Mouse (Mus musculus) induced T-regulatory cell, adult 2 months (primary cell): ENCODE results near the gene Rab43.

Experiments used
- DNase-seq: peaks from one replicate; pipeline ENCODE4 v3.0.0-alpha.2; 2012; ENCODE audit warnings: low read depth

Rab43 gene

DNA sequence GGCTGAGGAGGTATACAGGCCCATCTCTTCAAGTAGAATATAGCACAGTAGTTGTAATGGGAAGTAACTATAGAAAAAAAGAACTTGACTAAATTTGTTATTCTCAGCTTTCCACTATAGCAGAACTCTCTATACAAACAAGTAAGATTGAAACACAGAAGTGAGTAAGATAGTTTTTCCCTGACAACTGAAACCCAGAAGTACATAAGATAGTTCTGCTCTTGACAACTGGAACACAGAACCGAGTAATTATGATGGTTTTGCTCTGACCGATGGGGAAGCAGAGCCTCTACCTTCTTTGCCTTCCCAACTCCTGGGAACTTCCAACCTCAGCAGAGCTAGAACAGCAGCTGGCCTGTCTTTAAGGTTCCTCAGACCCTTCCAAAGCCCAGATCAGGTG, 2.8 kb downstream of the Rab43 start:
- DNase-seq = no peak

DNA sequence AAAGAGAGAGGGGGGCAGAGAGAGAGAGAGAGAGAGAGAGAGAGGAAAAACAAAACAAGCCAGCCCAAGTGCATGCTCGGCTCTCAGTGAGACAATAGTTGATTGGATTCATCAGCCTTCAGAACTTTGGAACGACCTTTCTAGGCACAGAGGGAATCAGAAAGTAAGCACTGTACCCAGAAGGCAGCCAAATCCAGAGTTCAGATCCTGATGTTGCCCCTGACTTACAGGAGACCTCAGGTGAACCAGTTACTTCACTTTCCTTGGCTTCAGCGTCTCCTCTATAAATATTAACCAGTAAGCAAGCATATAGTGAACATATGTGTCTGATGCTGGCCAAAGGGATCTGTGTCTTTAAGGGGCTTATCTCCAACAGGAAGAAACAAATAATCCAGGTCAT, 3.4 kb downstream of the Rab43 start:
- no peak for DNase-seq

DNA sequence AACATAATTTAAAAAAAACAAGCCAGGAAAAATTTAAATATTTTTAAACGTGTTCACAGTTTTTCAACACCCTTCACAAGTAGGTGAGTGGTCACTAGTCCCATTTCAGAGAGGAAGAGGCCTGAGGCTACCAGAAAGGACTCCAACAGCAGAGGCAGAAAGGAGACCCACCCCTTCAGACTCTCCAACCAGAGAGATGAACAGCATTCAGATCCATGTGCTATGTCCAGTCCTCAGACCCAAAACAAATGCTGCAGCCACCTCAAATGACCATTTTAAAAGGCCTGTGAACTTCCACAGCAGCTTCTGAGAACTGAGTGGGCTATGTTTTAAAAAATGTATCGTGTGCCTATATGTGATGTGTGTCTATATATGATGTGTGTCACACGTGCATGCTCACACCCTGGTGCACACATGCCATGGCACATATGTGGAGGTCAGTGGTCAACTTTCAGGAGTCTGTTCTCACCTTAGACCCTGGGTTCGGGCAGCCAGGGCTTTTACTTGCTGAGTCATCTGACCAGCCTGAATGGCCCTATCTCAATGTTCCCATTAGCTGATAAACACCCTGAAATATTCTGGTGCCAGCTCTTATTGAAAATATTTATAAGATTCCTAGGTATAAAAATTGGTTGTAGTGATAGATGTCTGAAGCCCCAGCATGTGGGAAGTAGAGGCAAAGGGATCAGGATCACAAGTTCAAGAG, 4.1 kb downstream of the Rab43 start:
- DNase-seq = no peak

DNA sequence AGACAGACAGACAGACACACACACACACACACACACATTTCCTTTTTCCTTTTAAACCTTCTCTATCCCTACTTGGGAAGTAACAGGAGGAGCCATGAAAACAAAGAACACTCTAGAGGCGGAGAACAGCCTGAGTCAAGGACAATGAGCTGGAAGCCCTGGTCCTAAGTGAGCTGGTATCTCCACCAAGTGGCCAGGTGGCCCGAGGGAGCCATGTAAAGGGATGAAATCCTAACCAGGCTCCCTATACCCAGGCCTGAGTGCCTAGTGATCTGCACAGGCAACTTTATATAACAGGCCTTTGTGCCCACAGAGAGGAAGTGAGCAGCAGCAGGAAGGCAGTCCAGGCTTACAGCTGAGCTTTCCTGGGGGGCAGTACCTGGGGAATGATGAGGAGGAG, 5.1 kb downstream of the Rab43 start:
- DNase-seq = no peak

DNA sequence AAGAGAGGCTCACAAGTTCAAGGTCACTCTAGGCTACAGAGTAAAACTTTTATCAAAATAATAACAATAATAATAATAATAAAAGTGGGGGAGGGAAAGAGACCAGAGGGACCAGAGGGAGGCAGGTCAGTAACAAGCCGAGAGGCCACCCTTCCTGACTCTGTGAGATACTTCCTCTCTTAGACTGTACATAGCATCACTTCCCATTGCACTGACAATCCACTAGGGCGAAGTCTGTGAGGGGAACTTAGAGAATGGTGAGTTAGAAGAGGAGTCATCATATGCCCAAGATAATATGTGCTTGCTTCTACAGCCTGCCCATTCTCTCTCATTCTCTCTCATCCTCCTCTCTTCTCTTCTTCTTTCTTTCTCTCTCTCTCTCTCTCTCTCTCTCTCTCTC, 5.9 kb downstream of the Rab43 start:
- DNase-seq = peak; percentile 31

DNA sequence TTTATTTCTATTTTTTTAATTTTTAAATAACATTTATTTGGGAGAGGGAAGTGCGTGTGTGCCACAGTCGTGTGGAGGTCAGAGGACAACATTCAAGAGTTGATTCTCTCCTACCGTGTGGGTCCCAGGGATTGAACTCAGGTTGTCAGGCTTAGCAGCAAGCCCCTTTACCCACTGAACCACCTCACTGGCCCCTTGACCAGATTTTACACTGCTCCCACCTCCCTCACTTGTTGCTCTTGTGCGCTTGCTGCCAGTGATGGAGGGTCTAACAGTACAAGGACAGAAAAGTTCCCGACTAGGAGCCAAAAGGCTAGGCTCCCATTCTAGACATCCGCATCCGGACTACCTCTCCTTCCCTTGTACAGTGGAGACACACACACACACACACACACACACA, 6.5 kb downstream of the Rab43 start:
- DNase-seq = no peak

DNA sequence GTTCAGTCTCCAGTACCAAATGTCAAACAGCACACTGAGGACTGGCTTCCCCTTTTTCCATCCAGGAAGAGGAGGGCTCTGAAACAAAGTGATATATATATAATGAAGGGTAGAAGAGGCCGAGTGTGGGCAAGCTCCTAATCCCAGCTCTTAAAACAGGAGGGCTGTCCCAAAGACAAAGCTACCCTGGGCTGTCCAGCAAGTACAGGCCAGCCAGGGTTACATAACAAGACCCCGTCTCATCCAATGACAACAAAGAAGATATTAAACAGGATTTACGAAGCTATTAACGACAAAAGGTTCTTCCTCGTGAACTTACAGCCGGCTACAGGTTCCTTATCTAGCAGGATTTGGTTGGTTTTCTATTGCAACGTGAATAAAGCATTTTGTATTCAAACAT, 7.1 kb downstream of the Rab43 start:
- DNase-seq = no peak

DNA sequence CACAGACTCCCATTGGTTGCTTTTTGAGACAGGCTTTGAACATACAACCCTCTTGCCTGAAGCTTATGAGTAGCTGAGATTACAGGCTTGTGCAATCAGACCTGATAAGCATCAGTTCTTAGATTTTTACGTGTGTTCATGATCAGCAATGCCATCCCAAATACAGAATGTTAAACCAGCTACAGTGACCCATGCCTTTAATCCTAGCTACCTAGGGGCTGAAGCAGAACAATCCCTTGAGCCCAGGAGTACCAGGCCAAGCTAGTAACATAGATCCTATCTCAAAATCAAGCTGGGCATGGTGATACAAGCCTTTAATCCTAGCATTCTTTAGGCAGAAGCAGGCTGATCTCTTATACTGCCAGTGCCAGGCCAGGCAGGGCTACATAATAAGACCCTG, 7.9 kb downstream of the Rab43 start:
- no peak for DNase-seq

DNA sequence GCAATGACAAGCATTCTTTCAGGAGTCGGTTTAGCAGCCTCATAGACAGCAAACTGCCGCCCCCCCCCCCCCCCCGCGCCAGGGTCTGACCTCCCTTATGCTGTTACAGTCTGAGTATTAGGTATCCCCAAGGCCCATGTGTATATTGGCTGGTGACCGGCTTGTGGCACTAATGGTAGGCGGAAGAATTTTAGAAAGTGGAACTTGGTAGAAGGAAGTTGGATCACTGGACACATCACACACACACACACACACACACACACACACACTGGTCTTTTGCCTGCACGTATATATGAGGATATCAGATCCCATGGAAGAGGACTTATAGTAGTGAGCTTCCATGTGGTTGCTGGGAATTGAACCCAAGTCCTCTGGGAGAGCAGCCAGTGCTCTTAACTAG, 9.5 kb downstream of the Rab43 start:
- no peak for DNase-seq

DNA sequence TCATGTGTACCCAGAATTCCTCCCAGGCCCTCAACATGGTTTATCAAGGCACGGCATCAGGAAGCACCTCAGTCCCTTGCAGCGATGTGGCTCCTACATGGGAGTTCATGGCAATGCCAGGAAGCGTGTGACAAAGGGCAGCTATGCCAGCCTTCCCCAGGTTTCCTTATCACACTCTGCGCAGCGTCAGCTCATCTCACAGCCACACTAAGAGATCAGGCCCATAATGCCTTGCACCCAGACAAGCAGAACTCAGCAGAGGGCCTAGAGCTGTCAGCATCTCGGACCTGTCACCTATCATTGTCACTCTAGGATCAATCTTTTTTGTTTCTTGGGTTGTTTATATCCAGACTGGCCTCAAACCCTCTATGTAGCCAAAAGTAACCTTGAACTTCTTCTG, 12.4 kb downstream of the Rab43 start:
- DNase-seq = no peak

DNA sequence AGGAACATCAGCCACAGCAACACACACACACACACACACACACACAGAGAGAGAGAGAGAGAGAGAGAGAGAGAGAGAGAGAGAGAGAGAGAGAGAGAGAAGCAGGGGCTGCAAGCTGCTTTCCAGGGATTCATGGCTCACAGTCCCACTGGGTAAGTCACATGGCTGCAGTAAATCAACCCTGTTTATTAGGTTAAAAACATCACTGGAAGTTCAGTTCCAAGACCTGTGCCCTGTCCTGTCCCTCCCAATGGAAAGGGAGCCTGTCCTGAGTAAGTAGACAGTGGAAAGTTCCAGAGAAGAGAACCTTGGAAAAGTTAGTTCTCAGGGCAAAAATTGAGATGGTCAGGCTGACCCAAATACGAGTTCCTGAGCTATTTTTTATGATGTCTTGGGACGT, 14.6 kb downstream of the Rab43 start:
- DNase-seq = no peak

DNA sequence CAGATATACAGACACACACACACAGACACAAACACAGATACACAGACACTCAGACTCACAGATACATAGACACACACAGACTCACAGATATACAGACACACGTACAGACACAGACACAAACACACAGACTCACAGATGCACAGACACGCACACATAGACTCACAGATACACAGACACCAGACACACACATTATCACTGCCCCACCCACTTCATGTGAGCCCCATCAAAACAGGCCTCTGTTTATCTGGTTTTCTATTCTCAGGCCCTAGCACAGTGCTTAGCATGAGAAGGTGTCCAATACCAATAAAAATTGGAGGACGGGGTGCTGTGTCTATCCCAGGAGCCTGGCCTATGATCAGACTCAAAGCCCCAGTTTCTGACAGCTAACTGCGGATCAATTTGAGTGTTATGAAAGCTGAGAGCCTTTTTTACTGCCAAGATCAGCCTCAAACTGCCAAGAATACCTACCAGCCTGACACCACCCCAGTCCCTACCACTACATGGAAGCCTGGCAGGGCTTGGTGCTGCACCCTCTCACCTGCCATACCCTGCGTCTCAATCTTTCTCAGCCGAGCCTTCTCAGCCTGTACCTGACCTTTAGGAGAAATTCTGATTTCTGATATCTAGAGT, 15.6 kb downstream of the Rab43 start:
- no peak for DNase-seq

DNA sequence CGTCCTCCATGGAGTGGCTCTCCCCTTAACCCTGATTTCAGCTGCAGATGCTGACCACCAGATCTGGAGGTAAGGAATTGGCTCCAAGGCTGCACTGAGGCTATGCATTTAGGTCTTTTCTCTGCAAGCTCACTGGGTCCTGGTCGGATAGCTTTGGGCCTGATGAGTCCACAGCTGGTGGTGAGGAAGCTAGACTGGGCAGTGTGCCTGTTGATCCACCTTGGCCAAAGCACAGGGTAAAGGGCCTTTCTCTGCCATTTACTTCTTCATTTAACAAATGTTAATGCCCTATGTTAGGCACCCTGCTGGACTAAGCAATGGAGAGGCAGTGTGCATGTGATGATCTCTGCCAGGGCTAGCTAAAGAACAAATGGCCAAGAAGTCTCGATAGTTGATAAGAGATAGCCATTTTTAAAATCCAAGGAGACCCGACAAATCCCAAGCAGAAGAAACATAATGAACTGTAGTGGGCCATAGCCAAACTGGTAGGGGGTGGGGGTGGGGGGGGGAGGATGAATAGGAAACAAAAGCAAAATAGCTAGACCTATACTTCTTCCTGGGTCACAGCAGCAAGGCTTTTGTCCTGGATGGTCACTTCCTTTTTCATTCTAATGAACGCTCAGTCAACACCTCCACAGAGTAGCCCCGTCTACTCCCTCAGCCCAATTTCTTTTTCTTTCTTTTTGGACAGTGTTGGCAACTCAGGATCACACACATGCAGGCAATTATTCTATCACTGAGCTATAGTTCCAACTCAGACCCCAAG, 16.4 kb downstream of the Rab43 start:
- no peak for DNase-seq

DNA sequence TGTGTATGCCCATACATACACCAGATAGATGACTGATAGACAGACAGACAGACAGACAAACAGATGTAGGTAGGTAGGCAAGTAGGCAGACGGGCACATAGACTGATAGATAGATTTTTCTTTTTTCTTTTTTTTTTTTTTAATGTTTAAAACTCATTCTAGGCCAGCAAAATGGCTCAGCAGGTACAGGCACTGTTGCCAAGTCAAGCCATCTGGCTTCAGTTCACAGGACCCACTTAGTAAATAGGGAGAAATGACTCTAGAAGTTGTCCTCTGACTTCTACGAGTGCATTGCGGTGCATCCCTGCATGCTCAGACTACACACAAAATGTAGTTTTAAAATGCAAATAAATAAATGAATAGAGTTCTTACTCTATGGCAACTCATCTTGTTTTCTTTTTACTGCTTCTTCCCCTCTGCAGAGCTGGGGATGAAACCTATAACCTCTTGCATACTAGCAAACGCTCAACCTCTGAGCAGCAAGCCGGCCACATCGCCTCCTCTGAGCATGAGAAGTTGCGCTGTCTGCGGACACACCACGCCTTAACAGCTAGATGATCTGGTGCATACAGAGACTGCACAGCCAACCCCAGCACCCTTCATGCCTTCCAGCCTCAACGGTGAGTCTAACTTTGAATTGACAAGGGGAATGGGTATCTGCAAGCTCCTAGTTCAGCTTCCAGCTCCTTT, 18.0 kb downstream of the Rab43 start:
- DNase-seq = no peak

DNA sequence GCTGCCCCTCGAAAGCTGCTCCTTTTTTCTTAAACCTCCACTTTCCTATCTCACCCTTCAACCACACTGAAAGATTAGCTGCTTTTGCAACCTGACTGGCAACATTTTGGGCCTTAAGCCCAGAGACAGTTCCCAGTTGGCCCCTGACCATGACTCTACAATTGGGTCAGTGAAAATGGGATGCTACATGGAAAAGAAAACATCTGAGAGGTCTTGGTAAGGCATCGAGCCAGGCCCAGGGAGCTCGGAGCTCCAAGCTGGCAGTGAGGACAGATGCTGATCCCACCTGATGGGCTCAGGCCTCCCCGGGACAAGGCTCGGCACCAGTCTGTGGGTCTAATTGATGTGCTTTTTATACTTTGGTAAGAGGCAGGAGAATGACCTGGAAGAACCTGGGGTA, 20.1 kb downstream of the Rab43 start:
- DNase-seq = no peak

DNA sequence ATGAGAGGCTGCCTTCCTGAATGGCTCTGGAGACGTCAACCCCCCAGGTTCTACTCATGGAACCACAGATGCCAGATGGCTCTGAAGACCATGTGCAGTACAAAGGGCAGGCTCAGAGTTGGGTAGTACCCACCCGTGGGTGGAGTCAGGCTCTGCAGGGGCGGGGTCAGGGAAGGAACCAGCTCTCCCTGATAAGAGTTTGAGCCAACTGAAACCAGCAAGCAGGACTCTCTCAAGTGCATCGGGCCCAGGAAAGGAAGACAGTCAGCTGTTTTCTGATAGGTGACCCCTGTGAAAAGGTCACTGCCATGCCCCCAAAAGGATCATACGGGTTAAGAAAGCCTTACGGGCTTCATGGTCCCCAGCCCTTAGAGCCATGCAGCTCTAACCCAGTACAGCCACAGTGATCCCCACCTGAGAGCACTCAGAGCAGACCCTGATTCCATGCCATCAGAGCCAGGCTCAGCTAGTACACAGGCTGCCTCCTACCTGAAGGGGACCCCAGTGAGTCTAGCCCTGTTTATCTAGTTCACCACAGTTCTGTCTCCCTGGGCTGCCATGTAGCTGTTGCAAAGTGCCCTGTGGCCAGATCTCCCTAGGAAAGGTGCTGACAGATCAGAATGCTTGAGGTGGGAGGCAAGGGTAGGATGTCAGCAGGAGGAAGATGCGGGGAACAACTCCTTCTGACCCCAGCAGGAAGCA, 21.0 kb downstream of the Rab43 start:
- no peak for DNase-seq

DNA sequence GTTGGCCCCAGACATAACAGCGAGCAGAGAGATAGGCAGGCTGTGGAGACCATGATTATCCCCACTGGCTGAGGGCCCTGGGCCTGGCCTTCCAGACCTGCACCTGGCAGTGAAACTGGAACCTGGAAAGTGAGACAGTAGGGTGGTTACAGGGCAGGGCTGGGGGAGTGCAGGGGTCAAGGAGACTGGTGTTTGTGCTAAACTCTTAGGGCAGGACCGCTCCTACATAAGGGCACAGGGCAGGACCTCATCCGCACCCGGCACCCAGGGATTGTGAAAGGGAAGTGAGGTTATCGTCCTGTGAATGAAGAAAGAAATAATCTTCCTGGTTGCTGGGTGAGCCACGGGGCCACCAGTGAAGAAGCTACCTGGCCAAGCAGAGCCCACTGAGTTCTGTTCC, 22.2 kb downstream of the Rab43 start:
- no peak for DNase-seq

DNA sequence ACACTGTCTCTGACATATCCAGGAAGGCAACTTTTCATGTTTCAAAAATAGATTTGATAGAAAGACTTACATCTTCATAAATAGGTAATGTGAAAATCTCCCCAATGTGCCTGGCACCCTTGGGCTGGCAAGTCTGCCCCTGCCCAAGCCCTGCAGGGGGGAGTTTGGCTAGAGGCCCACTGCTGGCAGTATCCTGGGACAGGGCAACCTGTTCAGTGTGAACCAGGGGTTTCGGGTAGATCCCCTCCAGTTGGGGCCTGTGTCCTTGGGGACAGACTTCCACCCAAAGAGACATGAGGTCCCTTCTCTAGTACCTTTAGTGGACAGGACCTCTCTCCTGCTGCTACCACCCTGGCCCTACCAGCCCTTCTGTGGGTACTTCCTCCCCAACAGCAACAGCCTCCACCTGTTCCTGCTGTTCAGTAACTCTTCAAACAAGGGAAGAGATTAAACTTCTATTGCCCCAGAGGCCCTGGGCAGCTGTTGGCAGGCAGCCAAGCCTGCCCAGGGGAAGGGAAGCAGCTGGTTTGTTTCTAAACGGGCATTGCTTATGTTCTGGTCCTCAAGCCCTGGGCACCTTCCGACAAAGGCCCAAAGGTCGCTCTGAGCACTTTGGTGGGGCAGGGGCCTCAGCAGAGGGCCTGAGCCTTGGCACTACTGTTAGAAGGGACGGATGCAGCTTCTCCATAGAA, 22.9 kb downstream of the Rab43 start:
- no peak for DNase-seq

DNA sequence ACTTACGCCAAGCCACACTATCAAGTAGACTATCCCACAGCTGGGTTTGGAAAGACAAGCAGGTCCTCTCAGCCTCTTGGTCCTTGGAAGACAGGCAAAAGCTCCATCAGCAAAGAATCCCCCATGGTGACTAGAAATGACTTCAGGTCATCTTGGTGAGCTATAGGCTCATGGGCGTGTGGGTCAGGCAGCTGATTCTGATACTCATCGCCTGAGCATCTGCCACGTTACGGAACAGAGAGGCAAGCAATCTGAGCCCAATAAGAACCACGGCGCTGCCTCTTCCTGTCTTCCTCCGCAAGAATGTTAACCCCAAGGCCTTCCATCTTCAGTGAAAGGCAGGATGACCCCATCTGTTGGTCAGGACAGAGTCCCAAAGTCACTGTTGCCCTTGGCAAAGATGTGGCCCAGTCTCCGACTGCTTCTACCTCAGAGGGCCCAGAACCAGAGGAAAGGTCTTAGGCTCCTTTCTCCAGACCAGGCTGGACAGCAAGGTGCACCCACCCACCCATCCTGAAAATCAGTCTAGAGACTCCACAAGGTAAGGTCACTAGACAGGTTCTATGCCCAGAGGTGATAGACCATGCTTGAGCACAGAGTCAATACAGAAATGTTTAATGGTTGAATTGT, 23.6 kb downstream of the Rab43 start:
- DNase-seq = no peak

DNA sequence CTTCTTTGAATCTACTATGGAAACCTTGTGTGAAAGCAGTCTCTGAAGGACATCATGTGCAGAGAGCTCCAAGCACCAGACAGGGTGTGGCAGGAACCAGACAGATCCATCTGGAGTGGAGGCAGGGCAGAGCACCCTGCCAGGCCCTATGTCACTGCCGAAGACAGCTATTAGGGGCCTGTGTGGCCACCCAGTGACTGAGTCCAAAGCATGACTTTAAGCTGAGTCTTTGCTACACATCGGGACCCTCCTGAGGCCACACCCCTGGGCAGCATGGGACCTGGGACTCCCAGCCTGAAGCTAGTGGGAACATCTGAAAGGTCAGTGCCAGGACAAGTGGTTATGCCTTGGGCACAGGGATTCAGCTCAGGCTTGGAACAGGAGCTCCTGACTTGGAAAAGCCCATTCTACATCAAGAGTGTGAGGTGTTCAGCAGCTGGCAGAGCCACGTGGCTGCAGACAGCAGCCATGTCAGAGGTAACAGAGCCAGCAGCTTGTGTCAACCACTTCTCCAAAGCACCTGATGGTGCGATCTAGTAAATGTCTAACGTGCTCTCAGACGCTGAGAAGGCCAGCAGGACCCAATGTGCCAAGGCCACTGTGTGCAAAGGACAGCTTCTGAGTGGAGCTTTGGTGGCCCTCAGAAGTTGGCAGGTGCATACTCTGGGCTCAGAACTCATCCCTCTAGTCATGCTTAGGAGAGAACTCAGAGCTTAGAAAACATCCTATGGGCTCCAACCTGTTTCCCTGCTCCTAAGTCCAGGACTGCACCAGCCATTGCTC, 24.7 kb downstream of the Rab43 start:
- DNase-seq = no peak
